Mouse (Mus musculus): ENCODE measurements at regions not wholly inside any gene's neighbourhood (a gene's known extent, or its start where the extent isn't known, plus 50 kb on each side); places are given as distances from the start of the nearest gene placed in this dataset.

DNA sequence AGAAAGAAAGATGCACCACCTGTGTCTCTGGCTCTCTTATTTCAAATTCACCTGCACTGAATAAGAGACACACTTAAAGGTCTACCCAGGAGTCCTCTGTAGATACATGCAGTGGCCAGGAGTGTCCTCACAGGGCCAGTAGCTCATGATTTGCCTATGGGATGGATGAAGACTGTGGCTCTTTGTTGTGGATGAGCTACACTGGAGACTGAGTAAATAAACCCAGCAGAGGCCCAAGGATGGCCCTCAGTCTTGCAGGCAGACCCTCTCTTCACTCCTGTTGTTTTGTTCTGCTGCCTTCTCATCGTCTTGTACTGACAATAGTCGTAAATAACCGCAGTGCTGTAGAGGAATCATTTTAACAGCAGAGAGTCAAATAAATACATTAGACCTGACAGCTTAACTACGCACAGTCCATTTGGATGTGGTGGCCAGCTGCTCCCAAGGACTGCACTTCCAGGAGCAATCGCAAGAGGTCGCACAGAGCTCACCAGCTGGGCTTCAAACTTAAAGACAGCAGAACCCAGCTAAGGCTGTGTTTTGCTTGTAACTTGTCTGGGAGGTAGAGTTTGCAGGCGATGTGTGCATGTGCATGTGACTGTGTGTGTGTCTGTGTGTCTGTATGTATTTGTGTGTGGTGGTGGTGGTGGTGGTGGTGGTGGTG is 328.6 kb upstream of the Camk1g start:
- peak; percentile 9 for DNase-seq (ENCODE audit: low spot score)

DNA sequence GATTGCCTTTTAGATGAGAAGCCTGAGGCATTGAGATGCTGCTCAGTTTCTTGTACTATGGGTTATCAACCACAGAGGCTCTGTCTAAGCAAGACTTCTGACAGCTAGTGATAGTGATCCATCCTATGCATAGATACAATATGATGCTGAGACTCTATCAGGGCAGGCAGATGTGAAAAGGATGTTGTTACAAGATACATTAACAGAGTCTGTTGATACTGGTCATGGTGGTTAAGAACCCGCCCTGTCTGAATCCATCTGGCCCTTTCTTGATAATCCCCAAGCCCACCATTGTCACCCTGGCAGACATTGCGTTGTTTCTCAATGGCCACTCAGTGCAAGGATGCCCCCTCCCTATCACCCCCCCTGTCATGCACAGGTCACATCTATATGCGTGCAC is 327.8 kb upstream of the Camk1g start:
- DNase-seq (ENCODE audit: low spot score): no peak

DNA sequence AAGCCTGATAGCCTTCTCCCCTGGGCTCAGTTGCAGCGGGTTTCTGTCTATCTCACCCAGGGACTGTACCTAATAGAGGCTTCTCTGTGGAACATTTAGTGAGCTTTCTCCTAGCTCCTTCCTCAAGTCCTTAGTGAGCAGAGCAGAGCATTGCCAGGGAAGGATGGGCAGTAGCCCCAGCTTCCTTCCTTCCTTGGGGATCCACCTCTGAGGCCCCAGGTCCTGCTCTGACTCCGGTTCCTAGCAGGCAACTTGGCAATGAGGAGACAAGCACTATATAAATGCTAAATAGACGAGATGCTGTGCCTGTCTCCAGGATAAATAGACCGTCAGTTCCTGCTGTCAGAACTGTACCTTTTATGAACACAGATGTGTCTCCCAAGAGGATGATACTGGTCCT is 326.9 kb upstream of the Camk1g start:
- no peak for DNase-seq (ENCODE audit: low spot score)

DNA sequence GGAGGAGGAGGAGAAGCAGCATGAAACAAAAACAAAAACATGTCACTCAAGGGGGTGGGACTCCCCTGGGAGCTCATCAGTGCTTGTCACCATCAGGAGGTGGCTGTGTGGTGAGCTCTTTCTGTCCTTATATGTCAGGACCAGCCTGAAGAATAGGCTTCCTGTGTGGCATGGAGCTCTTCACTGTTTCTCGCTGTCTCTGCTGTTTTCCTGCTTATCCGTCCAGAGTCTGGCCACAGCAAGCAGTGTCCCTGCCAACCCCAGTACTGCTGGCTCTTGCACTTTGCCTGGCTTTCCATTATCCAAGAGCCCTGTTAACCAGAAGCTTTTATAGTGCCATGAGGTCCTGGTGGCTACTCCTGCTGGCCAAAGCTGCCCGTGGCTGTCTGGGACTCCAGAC is 322.9 kb upstream of the Camk1g start:
- DNase-seq (ENCODE audit: low spot score): no peak

DNA sequence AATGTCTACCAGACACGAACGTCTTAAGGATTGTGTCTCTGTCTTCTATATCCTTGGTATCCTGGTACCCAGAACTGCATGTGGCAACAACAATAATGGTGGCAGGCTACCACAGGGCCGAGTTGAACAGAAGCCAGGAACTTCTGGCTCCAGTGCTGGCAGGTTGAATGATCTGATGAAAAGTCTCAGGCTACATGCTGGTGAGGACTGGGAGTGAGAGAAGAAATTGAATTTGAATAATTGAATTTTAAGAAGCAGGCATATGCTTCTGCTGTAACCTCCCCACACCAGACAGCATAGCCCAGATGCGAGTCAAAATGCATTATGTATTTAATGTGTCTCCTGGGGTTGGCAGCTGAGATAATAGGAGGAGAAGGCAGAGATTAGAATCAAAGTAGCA is 319.5 kb upstream of the Camk1g start:
- no peak for DNase-seq (ENCODE audit: low spot score)

DNA sequence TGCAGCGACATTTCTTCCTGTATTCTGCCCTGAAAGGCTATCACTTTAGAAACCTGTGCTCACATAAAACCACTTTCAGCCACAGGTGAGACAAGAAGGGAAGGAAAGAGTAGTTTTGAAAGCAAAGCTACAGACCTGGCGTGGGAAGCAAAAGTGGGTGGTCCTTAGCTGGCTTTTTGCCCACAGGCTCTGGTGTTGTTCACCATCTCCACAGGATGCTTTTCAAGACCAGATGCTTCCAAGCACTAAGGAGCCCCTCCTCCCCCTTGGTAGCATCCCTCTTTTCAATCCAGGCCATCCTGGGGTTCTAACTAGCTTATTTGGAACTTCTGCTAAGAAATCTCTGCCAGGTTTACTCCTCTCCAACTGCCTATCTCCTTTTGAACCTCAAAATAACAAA is 312.8 kb upstream of the Camk1g start:
- DNase-seq (ENCODE audit: low spot score): no peak

DNA sequence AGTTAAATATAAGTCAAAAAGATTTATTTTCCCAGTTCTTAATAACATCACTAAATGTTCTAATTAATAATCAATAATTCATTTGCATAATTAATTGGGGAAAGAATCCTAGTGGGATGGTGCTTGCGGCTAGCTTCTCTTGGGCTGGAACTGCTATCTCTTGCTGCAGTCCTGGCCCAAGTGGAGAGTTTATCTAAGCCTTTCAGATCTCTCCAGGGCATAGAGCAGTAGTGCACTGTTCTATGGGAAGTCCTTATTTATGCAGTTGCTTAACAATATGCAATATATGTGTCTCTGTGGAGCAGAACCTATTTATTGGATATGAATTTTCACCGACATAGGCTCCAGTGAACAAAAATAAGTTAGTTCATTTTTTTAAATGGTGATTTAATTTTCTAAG is 308.4 kb upstream of the Camk1g start:
- DNase-seq (ENCODE audit: low spot score): no peak

DNA sequence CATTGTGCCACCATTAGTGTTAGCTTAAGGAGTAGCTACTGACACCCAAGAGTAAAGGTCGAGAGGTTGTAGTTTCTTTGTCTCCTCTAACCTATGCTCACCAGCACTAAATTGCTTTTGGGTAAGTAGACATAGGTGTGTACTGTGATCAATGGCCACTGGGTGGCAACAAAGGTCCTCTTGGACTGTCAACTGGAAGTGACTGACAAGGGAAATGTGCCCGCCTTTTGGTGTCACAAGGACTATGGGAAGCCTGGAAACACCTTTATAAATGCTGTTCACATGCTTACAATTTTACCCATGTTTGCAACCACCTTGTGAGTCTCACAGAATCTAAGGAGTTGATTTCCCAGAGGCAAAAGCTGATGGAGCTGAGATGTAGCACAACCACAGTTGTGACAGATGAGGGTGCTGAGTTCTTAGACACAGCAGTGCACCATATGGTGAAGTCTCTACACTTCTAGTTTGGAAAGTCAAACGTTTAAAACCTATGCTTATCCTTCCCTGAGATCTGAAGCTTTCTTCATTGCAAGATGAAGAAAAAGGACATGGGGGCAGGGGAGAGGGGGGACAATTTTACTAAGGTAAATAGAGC is 303.2 kb upstream of the Camk1g start:
- DNase-seq (ENCODE audit: low spot score): peak; percentile 29

DNA sequence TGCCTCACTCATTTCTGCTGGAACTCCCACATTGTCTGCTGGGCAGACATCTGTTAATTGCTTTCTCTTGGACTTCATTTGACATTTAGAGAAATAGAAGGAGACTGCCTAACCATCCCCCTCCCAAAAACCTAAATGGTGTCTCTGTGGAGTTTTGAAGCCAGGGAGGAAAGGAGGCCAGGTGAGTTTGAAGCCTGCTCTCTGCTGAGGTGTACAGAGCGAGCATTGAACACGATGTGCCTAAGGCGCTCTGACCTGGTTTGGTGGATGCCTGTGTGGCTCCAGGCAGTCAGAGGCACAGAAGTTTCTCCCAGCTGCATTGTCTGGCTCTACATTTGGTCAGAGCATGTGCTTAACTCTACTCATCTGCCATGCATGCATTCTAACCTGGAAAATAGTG is 302.6 kb upstream of the Camk1g start:
- DNase-seq (ENCODE audit: low spot score): no peak

DNA sequence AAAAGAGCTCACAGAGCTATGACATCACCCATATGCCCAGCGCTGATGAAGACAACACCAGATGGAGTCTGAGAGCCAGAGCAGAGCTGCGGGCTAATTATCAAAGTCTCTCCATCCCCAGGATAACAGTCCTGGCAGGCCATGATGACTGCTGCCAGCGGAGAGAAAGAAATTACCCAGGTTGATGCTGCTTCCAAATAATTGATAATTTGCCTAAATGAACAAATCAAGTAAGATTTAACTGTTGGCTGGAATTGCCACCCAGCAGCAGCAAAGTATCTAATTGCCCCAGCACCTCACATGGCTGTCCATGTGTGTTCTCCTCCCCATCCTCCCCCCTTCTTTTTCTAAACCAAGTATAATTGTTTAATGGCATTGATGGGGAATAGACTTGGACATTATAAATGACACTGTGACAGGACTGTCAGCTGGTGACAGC is 301.7 kb upstream of the Camk1g start:
- no peak for DNase-seq (ENCODE audit: low spot score)

DNA sequence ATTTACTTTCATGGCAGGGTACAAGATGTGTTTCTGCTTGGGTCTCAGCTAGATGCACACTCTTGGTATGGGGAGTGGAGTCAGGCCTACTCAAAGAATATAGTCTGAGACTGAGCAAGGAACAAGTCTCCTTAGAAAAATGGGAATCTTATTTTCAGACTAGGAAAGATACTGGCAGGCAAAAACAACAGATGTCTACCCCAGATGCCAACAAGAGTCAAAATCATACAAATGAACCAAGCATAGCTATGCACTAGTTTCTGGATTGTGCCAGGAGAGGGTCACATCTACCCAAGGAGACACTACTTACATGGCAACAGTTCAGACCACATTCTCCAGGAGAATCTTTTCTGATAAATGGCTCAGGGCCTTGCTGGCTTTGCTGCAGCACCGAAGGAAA is 300.9 kb upstream of the Camk1g start:
- no peak for DNase-seq (ENCODE audit: low spot score)

DNA sequence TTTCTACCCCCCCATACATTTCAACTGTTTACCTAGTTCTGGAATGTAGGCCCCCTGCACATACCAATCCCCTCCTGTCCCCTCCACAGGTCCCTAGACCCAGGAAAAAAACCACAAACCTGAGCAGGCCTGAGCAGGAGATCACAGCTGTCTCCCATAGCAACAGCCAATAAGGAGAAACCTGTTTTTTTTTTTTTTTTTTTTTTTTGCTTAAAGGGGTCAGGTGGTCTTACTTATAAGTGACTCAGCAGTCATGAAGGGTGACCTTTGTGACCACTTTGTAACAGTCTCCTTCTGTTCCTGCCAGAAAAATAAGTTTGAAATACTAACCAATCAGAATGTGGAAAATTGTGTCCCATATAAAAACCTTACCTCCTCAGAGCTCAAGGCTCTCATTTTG is 299.9 kb upstream of the Camk1g start:
- no peak for DNase-seq (ENCODE audit: low spot score)

DNA sequence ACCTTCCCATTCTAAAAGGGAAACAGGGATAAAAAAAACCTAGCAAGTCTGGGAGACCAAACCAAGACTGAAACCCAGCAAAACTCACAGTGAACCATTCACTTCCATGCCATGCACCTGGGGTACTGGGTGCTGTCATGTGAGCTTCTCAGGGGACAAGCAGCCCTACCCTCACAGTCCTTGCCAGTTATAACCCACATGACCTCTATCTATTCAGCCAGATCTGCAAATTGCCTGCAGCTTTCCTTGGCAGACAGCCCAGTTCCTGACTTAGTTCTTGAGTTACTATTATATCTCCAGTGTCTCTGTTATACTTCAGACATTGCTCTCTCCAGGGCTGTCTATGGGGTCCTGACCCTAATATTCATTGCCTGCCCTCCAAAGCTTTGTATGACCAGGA is 298.7 kb upstream of the Camk1g start:
- peak; percentile 54 for DNase-seq (ENCODE audit: low spot score)

DNA sequence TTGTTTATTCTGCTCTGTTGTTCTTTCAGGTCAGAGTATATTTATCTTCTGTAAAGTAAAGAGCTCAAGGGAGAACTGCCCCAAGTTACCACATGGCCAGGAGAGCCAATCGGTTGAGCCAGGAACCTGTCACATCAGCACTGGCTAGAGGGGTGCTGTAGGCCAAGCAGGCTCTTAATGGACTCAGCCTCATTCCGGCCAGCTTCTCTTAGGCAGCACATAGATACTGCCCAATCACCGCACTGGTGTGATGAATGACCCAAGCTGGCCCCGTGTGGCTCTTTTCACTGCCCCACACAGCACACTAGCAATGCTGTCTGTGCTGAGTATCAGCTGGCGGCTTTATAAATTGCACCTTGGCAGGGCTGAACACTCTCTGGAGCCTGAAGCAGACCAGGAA is 295.8 kb upstream of the Camk1g start:
- no peak for DNase-seq (ENCODE audit: low spot score)

DNA sequence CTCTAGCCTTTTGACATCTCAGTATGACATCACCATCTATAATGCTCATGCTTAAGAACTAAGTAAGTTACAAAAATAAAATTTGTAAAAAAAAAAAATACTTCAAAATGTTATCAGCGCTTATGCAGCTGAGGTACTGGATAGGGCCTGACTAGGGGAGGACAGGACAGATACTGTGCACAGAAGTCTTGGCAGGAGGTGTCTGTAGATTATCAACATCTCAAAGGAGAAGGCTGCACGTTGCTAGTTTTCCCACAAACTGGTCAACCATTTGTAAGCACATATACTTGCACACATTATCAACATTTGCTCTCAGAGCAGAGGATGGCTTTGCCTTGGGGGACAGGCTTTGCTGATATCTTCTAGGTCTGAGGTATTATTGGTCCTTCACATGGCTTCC is 294.5 kb upstream of the Camk1g start:
- DNase-seq (ENCODE audit: low spot score): peak; percentile 23

DNA sequence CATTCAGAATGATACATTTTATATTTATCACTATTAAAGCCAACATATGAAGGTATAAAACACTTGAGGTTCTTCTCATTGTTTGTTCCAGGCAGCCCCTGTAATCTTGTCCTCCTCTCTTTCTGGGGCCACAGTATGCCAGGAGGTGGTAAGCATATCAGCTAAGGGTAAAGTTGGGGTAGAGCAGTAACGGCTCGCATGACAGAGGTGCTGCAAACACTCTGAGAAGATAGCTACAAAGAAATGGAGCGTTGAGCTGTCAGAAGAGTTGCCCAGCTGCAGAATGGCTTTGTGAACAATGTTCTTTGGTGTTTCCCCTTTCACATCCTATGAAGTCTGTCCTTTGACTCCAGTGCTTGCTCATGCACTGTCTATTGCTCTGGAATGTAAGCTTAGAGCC is 293.5 kb upstream of the Camk1g start:
- no peak for DNase-seq (ENCODE audit: low spot score)

DNA sequence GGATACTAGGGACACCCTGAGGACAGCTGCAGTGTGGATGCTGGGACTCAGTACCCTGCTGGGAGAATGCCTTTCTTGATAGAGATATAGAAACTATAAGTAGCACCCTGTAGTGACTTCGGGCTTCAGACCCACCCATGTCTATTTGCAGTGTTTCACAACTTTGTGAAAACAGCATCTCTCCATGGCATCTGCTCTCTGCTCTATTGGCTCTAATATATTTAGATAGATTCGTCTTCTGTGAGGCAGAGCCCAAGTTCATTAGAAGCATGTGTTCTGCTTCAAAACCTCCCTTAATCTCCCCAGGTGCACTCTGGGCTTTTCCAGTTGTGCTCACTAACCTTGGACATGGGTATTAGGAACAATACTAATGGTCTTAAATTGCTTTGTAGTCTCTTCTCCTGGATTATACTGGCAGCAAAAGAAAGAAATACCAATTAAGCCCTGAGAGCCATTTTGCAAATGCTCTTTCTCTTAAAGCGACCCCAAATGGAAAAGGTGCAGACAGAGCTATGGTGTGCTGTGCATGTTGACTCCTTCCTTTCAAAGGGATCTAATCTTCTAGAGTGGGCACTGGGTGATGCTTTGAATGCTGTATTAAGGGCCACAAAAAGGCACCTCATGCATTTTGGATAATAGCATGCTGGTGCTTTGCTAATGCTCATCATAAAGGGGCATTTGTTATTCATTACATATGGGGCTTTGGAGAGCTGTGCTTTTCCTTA is 292.2 kb upstream of the Camk1g start:
- DNase-seq (ENCODE audit: low spot score): no peak

DNA sequence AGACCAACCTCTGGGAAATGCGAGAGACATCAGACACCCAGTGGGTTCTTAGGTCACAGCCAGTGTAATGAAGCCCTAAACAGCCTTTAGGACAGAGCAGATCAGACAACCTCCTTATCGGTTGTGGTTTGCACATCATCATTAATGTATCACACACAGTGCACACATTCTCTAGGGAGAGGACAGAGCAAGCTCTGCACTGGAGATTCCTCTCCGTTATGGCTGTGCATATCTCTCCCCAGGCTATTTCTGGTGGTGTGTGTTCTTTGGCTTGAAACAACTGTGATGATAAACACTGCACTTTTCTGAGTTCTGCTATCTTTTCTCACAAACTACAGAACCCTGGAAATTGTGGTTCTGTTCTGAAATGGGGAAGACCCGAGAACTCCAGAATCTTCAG is 291.3 kb upstream of the Camk1g start:
- DNase-seq (ENCODE audit: low spot score): no peak

DNA sequence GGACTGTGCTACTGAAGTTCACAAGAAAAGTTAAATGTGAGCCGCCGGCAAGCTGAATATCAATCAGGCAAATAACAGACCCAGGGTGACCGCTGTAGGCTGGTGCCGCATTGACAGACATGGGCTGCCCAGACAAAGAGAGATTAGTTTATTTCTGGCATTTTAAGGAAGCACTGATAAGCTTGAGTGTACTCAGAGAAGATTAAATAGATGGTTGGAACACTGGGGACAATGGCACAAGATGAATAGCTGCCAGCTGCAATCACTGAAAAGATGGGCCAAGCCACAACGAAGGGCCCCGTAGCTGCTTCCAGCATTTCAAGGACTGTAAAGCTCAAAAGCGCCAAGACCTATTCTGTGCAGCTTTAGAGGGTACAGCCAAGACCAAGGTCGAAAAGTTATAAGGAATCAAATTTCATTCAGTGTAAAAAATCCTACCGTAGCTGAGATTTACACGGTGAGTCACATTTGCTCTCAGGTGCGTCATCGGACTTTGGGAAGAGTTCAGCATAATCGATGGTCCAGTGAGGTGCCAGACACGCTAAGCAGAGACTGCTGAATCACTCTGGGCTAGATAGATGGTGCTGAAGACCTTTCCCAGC is 285.1 kb upstream of the Camk1g start:
- no peak for DNase-seq (ENCODE audit: low spot score)

DNA sequence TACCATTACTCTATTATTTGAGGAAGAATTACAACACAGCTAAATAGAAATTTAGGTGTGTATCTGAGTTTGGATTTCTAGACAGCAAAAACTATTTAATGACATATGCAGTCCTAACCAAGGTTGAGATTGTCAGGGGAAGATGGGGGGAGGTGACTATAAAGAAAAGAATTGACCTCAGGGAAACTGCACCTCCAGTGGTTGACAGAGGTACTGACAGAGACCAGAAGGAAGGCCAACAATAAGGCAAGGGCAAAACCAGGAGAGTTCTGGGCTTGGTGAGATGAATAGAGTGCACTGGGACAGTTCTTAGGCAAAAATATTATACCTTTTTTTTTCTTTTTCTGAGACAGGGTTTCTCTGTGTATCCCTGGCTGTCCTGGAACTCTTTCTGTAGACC is 280.2 kb upstream of the Camk1g start:
- DNase-seq (ENCODE audit: low spot score): no peak

DNA sequence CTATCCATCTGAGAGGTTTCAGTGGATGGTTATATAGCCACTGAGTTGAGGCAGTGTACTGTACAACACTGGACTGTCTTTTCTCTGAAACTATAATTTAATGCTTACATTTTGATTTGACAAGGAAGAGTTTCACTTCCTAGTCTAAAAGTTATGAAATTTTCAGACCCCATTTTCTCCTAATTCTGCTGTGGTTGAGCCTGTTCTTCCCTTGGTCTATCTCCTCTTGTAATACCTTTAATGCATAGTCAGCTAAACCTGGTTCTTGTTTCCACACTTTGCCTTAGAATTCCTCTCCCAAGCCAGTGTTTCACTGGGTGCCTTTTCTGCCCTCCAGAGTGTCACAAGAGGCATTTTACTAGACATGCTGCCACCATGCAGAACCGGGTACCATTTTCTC is 279.3 kb upstream of the Camk1g start:
- no peak for DNase-seq (ENCODE audit: low spot score)

DNA sequence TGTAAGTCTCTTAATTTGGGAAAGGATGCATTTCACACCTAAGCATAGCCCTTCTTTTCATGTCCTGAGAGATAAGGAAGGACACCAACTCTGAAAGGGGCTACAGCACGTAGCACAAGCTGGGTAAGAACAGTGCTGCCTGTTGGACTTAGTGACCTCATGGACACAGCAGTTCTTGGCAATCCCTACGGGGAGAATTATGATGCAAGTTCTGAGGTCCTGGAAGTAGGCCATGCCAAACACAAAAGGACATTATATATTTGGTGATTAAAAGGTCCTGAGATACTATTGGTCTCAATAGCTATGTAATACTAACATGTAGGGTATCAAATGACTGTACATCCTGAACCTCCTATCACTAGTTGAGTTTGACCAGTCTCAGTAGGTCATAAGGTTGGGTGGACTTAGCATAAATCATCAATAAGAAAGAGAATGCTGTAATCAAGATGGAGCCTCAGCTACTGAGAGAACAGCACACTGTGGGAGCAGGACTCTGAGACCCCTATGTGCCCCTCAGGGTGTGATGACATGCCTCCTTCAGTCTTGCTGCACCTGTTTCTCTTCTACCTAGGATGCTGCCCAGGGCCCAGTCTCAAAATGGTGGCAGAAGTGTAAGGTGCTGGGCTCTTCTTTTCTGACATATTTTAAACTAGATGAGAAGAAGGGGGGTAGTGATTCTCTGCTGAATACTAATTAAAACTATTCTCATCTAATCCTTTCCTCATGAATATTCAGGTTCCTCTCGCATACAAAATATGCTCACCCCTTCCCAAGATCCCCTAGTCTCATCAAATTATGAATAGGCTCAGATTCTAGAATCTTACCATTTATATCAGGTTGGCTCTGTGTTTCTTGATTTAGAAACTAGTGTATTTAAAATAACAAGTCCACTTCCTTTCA is 277.5 kb upstream of the Camk1g start:
- DNase-seq (ENCODE audit: low spot score): no peak
